Mouse (Mus musculus) stomach, postnatal 0 days (tissue): ENCODE data around the gene Ptges3.

ENCODE experiments used
- CTCF ChIP-seq: IDR thresholded peaks from 2 replicates; pipeline ENCODE4 v1.5.1; 2016; ENCODE audit warnings: antibody characterized with exemption, low read depth, mild to moderate bottlenecking, moderate library complexity
- EP300 ChIP-seq: optimal IDR thresholded peaks from 2 replicates; pipeline ENCODE3; 2016; ENCODE audit warnings: antibody characterized with exemption

GRCm38 (mm10) chr10:128039167-128039566 is 19.6 kb upstream of the Ptges3 start:
- TF ChIP-seq CTCF (no peak), EP300 (no peak)
